Mouse (Mus musculus) cerebellum, adult 2 months (tissue): ENCODE measurements around the gene Hyal2.

Source experiments
- CTCF ChIP-seq: fragments of 200-500 bp; IDR thresholded peaks from 2 replicates; pipeline ENCODE4 v1.5.1; 2011; ENCODE audit warnings: low read depth, mild to moderate bottlenecking, control low read depth, low read length, moderate library complexity, borderline replicate concordance; ENCODE audit not compliant: insufficient read depth
- POLR2A ChIP-seq: fragments of 200-500 bp; IDR thresholded peaks from 2 replicates; pipeline ENCODE4 v1.6.1; 2011; ENCODE audit warnings: low read length, control low read depth, borderline replicate concordance; ENCODE audit not compliant: insufficient read depth

DNA sequence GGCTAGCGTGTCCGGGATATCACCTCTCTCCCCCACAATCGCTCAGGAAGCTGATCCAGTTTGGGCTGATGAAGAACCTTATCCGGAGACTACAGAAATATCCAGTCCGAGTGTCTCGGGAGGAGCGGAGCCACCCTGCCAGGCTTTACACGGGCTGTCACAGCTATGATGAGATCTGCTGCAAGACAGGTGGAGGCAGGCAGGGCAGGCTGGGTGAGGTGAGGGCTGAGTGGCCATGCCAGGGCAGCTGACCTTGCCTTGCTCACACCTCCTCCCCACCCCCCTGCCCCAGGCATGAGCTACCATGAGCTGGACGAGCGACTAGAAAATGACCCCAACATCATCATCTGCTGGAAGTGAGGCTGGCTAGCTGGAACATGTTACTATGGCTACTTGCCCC is 22.5 kb upstream of the Hyal2 start:
- TF ChIP-seq CTCF (no peak), POLR2A (no peak)
